Mouse (Mus musculus) layer of hippocampus, postnatal 14 days (tissue): Measurements from ENCODE around the gene Tmem209. TPM values are rescaled to one million over a fixed set of nuclear protein-coding genes. Genes with fewer than 3 reads are reported as not detected.

ENCODE experiments used
- DNase-seq, 2 experiments: peaks; one replicate each; pipeline ENCODE4 v3.0.0; 2021 to 2022; ENCODE audit warnings: low spot score in 2 of 2, mixed read lengths in 1 of 2
- long read RNA-seq, 2 experiments: library from polyadenylated mRNA; stranded (forward); transcript quantifications; one replicate each; pipeline ENCODE4 v2.0.0; 2021
- total RNA-seq, 2 experiments: library from RNA; stranded (reverse); gene quantifications; 2 replicates each; pipeline ENCODE4 v1.2.3; 2021

Gene Tmem209
- total RNA-seq = 10 to 100 TPM; 17.3 to 18.0 TPM
- long read RNA-seq, experiment 1, transcript Tmem209-204 (15 exons, 3,485 nt) = major isoform, 7 of 12 reads
- long read RNA-seq, experiment 1, partial matches to known transcripts = 4 of 12 reads
- long read RNA-seq, experiment 1, other reads (novel, unspliced or antisense) = 1 of 12 reads
- long read RNA-seq, experiment 2, transcript Tmem209-204 (15 exons, 3,485 nt) = major isoform, 5 of 14 reads
- long read RNA-seq, experiment 2, partial matches to known transcripts = 3 of 14 reads
- long read RNA-seq, experiment 2, other reads (novel, unspliced or antisense) = 6 of 14 reads

- peak; percentile 98 to 99 for DNase-seq
Measured at GRCm38 (mm10) chr6:30509265-30510239, at the start of gene Tmem209, which contains the start of gene Ssmem1. Tmem209 (minus strand) TSS chr6:30509783. Ssmem1 (plus strand) TSS chr6:30509849.

- no peak for DNase-seq
Measured at GRCm38 (mm10) chr6:30556080-30556479, 46.5 kb upstream of the Tmem209 start.

- DNase-seq = peak in 1 of 2 experiments; percentile 37
Measured at GRCm38 (mm10) chr6:30554621-30555170, 45.1 kb upstream of the Tmem209 start.

GRCm38 (mm10) chr6:30554092-30554491 is 44.5 kb upstream of the Tmem209 start:
- no peak for DNase-seq

GRCm38 (mm10) chr6:30553381-30554010 is 43.9 kb upstream of the Tmem209 start:
- no peak for DNase-seq

- peak in 1 of 2 experiments; percentile 18 for DNase-seq
Measured at GRCm38 (mm10) chr6:30552628-30553027, 43.0 kb upstream of the Tmem209 start.

GRCm38 (mm10) chr6:30551644-30552580 is 42.3 kb upstream of the Tmem209 start:
- peak; percentile 45 to 61 for DNase-seq

- DNase-seq = no peak
Measured at GRCm38 (mm10) chr6:30551193-30551515, 41.6 kb upstream of the Tmem209 start.

GRCm38 (mm10) chr6:30550496-30551192 is 41.1 kb upstream of the Tmem209 start:
- DNase-seq = no peak

GRCm38 (mm10) chr6:30549231-30549761 is 39.7 kb upstream of the Tmem209 start:
- no peak for DNase-seq

- no peak for DNase-seq
Measured at GRCm38 (mm10) chr6:30547656-30548306, 38.2 kb upstream of the Tmem209 start.

- DNase-seq = no peak
Measured at GRCm38 (mm10) chr6:30547274-30547645, 37.7 kb upstream of the Tmem209 start.

GRCm38 (mm10) chr6:30546571-30547273 is 37.1 kb upstream of the Tmem209 start:
- DNase-seq = peak in 1 of 2 experiments; percentile 45

- DNase-seq = no peak
Measured at GRCm38 (mm10) chr6:30545689-30546088, 36.1 kb upstream of the Tmem209 start.

- no peak for DNase-seq
Measured at GRCm38 (mm10) chr6:30543851-30544250, 34.3 kb upstream of the Tmem209 start.

GRCm38 (mm10) chr6:30543077-30543476 is 33.5 kb upstream of the Tmem209 start:
- no peak for DNase-seq

- no peak for DNase-seq
Measured at GRCm38 (mm10) chr6:30542277-30542676, 32.7 kb upstream of the Tmem209 start.
